10 mouse cellular contexts compared by ENCODE assay signal in genomic region chr2:62807476-62807882, GRCm38 (mm10).
A peak's percentile ranks its signal among the peaks of the same experiment; 100 is the strongest.
DNase-seq lines count a peak whose midpoint lies in the region; ATAC-seq lines count a peak whose summit lies in the region.
"Had no signal": no experiment of that assay in that cellular context is flagged by ENCODE, and none has a peak within 500 bp of the region (broad histone marks: within the 10 kb centered on the region; RNA-seq: fewer than 3 reads in every experiment).

No protein-coding gene starts in this region.

- peak; percentile 90 for ATAC-seq in embryonic facial prominence, embryonic 14.5 days (ENCODE audit: low read depth)
- ATAC-seq: Patski had no signal

- no peaks in the 10 kb centered on the region; the same call in 1 of the 2 replicates for H3K4me1 ChIP-seq in embryonic facial prominence, embryonic 14.5 days (ENCODE audit: control insufficient read depth, insufficient read depth, low read length)
- no peaks in the 10 kb centered on the region for H3K4me1 ChIP-seq in limb, embryonic 10.5 days

- no peak overlapping the region for H3K27ac ChIP-seq in embryonic facial prominence, embryonic 14.5 days (replicated peaks; ENCODE audit: low read depth, low read length)
- no peak overlapping the region for H3K27ac ChIP-seq in limb, embryonic 10.5 days

- no peaks in the 10 kb centered on the region for H3K36me3 ChIP-seq in embryonic facial prominence, embryonic 14.5 days (ENCODE audit: control insufficient read depth, insufficient read depth, low read length)
- H3K36me3 ChIP-seq in limb, embryonic 10.5 days = no peaks in the 10 kb centered on the region

- H3K4me2 ChIP-seq in embryonic facial prominence, embryonic 14.5 days (ENCODE audit: low read depth, low read length) = no peak overlapping the region

- H3K4me3 ChIP-seq in embryonic facial prominence, embryonic 14.5 days (ENCODE audit: low read depth, low read length) = no peak overlapping the region
- no peak overlapping the region for H3K4me3 ChIP-seq in limb, embryonic 10.5 days
- H3K4me3 ChIP-seq: erythroblast, embryonic 14.5 days had no signal

- no peak overlapping the region for H3K9ac ChIP-seq in embryonic facial prominence, embryonic 14.5 days (ENCODE audit: low read depth, low read length)

- no peaks in the 10 kb centered on the region for H3K27me3 ChIP-seq in embryonic facial prominence, embryonic 14.5 days (replicated peaks; ENCODE audit: control insufficient read depth, insufficient read depth, low read length)
- H3K27me3 ChIP-seq in limb, embryonic 10.5 days (ENCODE audit: low read depth, poor library complexity, severe bottlenecking) = no peaks in the 10 kb centered on the region
- H3K27me3 ChIP-seq: Patski had no signal

- no peaks in the 10 kb centered on the region for H3K9me3 ChIP-seq in embryonic facial prominence, embryonic 14.5 days (ENCODE audit: control insufficient read depth, low read length)
- no peaks in the 10 kb centered on the region for H3K9me3 ChIP-seq in limb, embryonic 10.5 days (replicated peaks)

- peak; percentile 77 for DNase-seq in embryonic facial prominence, embryonic 14.5 days (ENCODE audit: low spot score)
- DNase-seq in frontal cortex, postnatal 25 days (ENCODE audit: low spot score in 2 of 2) = peak; percentile 19 to 24
- peak; percentile 61 to 75 for DNase-seq in left cerebral cortex, adult 9 months (ENCODE audit: low spot score in 2 of 2)
- DNase-seq in retina, postnatal 1 day = peak; percentile 92
- no peak for DNase-seq in c-Kit-positive CD71-positive TER-119-positive erythroid progenitor cells, embryonic 14.5 days (ENCODE audit: low spot score)
- DNase-seq in urinary bladder, postnatal 10 days (ENCODE audit: low spot score) = no peak
- no peak for DNase-seq in yolk sac, embryonic 10.5 days (ENCODE audit: low spot score)
- no peak for DNase-seq in limb, embryonic 10.5 days (ENCODE audit: low spot score)

- 45% methylated on average over 3 of the region's 3 CpGs for WGBS in embryonic facial prominence, embryonic 14.5 days
- WGBS in limb, embryonic 10.5 days = 73% methylated on average over 3 of the region's 3 CpGs

Comparison
In these comparisons a context has a peak if more than half of its experiments do, and no peak if none do; other contexts are left out.
1. DNase-seq: peak in embryonic facial prominence, embryonic 14.5 days (single experiment), frontal cortex, postnatal 25 days (2 of 2), left cerebral cortex, adult 9 months (2 of 2) and retina, postnatal 1 day (single experiment); none in c-Kit-positive CD71-positive TER-119-positive erythroid progenitor cells, embryonic 14.5 days (single experiment), urinary bladder, postnatal 10 days (single experiment), yolk sac, embryonic 10.5 days (single experiment) and limb, embryonic 10.5 days (single experiment).